In genomic region chr5:143288378-143288911, GRCm38 (mm10) we compare ENCODE assay signal across 10 mouse cellular contexts. TPM values are rescaled to one million over a fixed set of nuclear protein-coding genes. Genes with fewer than 3 reads are reported as not detected.
DNase-seq lines count a peak whose midpoint lies in the region; ATAC-seq and TF ChIP-seq lines count a peak whose summit lies in the region.
"Had no signal": no experiment of that assay in that cellular context is flagged by ENCODE, and none has a peak within 500 bp of the region (broad histone marks: within the 10 kb centered on the region; RNA-seq: fewer than 3 reads in every experiment).

No protein-coding gene starts in this region.

- H3K4me3 ChIP-seq in heart, embryonic 14.5 days (ENCODE audit: control insufficient read depth in 1 of 2, insufficient read depth in 1 of 2, low read depth in 1 of 2, low read length in 2 of 2) = peak overlapping the region; percentile 33 to 36; a peak in 3 of 4 replicates
- H3K4me3 ChIP-seq in heart, adult 2 months = no peak overlapping the region; the same call in 1 of the 2 replicates
- H3K4me3 ChIP-seq in embryonic facial prominence, embryonic 11.5 days (ENCODE audit: low read depth, low read length) = peak overlapping the region; percentile 27; the same call in 1 of the 2 replicates
- H3K4me3 ChIP-seq in intestine, embryonic 15.5 days (replicated peaks) = peak overlapping the region; percentile 31
- peak overlapping the region; percentile 27 for H3K4me3 ChIP-seq in midbrain, embryonic 13.5 days (replicated peaks)

- no peak for TF ChIP-seq EP300 in heart, adult 2 months (IDR thresholded peaks at IDR 0.05; ENCODE audit: insufficient read depth, low read depth, low read length)

- peak overlapping the region; percentile 69 for H3K4me2 ChIP-seq in heart, embryonic 14.5 days (ENCODE audit: low read length)
- peak overlapping the region; percentile 62 for H3K4me2 ChIP-seq in embryonic facial prominence, embryonic 11.5 days (ENCODE audit: low read depth, low read length)
- peak overlapping the region; percentile 72 for H3K4me2 ChIP-seq in intestine, embryonic 15.5 days (replicated peaks)
- H3K4me2 ChIP-seq in midbrain, embryonic 13.5 days (replicated peaks) = peak overlapping the region; percentile 50

- H3K27ac ChIP-seq in heart, embryonic 14.5 days (replicated peaks in 1 of 2; ENCODE audit: control insufficient read depth in 1 of 2, insufficient read depth in 1 of 2, low read depth in 2 of 2, low read length in 2 of 2) = no peak overlapping the region
- no peak overlapping the region for H3K27ac ChIP-seq in heart, adult 2 months
- no peak overlapping the region for H3K27ac ChIP-seq in embryonic facial prominence, embryonic 11.5 days (replicated peaks; ENCODE audit: low read depth, low read length)
- H3K27ac ChIP-seq in intestine, embryonic 15.5 days = no peak overlapping the region
- no peak overlapping the region for H3K27ac ChIP-seq in midbrain, embryonic 13.5 days

- H3K36me3 ChIP-seq in heart, embryonic 14.5 days (ENCODE audit: control insufficient read depth, insufficient read depth, low read length) = no peaks in the 10 kb centered on the region
- no peaks in the 10 kb centered on the region for H3K36me3 ChIP-seq in heart, adult 2 months (ENCODE audit: control insufficient read depth, insufficient read depth, low read length)
- H3K36me3 ChIP-seq in embryonic facial prominence, embryonic 11.5 days (replicated peaks; ENCODE audit: control insufficient read depth, insufficient read depth, low read depth, low read length) = no peaks in the 10 kb centered on the region
- H3K36me3 ChIP-seq in intestine, embryonic 15.5 days = no peaks in the 10 kb centered on the region
- no peaks in the 10 kb centered on the region; the same call in 1 of the 2 replicates for H3K36me3 ChIP-seq in midbrain, embryonic 13.5 days

- DNase-seq in heart, adult 2 months = no peak
- no peak for DNase-seq in embryonic facial prominence, embryonic 11.5 days (ENCODE audit: low spot score)
- no peak for DNase-seq in urinary bladder, adult 2 months (ENCODE audit: low spot score)
- no peak for DNase-seq in adrenal gland, adult (ENCODE audit: inconsistent age in 2 of 2, low spot score in 1 of 2)
- no peak for DNase-seq in spleen, adult 18-20 months

- ATAC-seq in heart, embryonic 14.5 days (ENCODE audit: insufficient number of reproducible peaks, insufficient read depth, low FRiP score, low read depth) = no peak
- no peak for ATAC-seq in embryonic facial prominence, embryonic 11.5 days (replicated peaks; ENCODE audit: insufficient number of reproducible peaks, low FRiP score, low TSS enrichment, low read depth)
- ATAC-seq in intestine, embryonic 15.5 days = no peak
- no peak for ATAC-seq in midbrain, embryonic 13.5 days

- intact Hi-C loops in heart, adult 2 months (cut with DNase I) = no loop called here

- H3K79me2 ChIP-seq in heart, adult 2 months (replicated peaks; ENCODE audit: control insufficient read depth, insufficient read depth, low read length) = no peaks in the 10 kb centered on the region

- H3K9me3 ChIP-seq in heart, embryonic 14.5 days (ENCODE audit: control insufficient read depth, low read length) = no peaks in the 10 kb centered on the region
- no peaks in the 10 kb centered on the region for H3K9me3 ChIP-seq in embryonic facial prominence, embryonic 11.5 days (replicated peaks; ENCODE audit: control insufficient read depth, low read length)
- no peaks in the 10 kb centered on the region for H3K9me3 ChIP-seq in intestine, embryonic 15.5 days
- H3K9me3 ChIP-seq in midbrain, embryonic 13.5 days = no peaks in the 10 kb centered on the region

- H3K27me3 ChIP-seq in heart, embryonic 14.5 days (ENCODE audit: control insufficient read depth, insufficient read depth, low read length) = peaks cover 88% of the 10 kb centered on the region
- peaks cover 7% of the 10 kb centered on the region for H3K27me3 ChIP-seq in heart, adult 2 months (ENCODE audit: control insufficient read depth, insufficient read depth, low read length)
- peaks cover 50% of the 10 kb centered on the region for H3K27me3 ChIP-seq in embryonic facial prominence, embryonic 11.5 days (ENCODE audit: control insufficient read depth, insufficient read depth, low read length)
- H3K27me3 ChIP-seq in intestine, embryonic 15.5 days (replicated peaks) = peaks cover 75% of the 10 kb centered on the region
- H3K27me3 ChIP-seq in midbrain, embryonic 13.5 days = peaks cover 80% of the 10 kb centered on the region
- H3K27me3 ChIP-seq: CH12.LX had no signal

- H3K4me1 ChIP-seq in heart, embryonic 14.5 days (ENCODE audit: control insufficient read depth in 2 of 2, insufficient read depth in 2 of 2, low read length in 2 of 2) = peaks cover under 1 to 19% of the 10 kb centered on the region in 2 experiments; a peak in 3 of 4 replicates
- no peaks in the 10 kb centered on the region for H3K4me1 ChIP-seq in heart, adult 2 months (ENCODE audit: control insufficient read depth, insufficient read depth, low read length)
- H3K4me1 ChIP-seq in embryonic facial prominence, embryonic 11.5 days (ENCODE audit: control insufficient read depth, insufficient read depth, low read length) = peaks cover 2% of the 10 kb centered on the region; the same call in 1 of the 2 replicates
- peaks cover 20% of the 10 kb centered on the region for H3K4me1 ChIP-seq in intestine, embryonic 15.5 days (replicated peaks)
- peaks cover 18% of the 10 kb centered on the region for H3K4me1 ChIP-seq in midbrain, embryonic 13.5 days (replicated peaks)

- WGBS in heart, embryonic 14.5 days = 11% methylated on average over 8 of the region's 9 CpGs
- 27% methylated on average over 9 of the region's 9 CpGs for WGBS in heart, adult 2 months
- WGBS in embryonic facial prominence, embryonic 11.5 days = 8% methylated on average over 9 of the region's 9 CpGs
- WGBS in intestine, embryonic 15.5 days = 18% methylated on average over 9 of the region's 9 CpGs
- 12% methylated on average over 9 of the region's 9 CpGs for WGBS in midbrain, embryonic 13.5 days

- no peak for TF ChIP-seq POLR2A in heart, adult 2 months (IDR thresholded peaks at IDR 0.05; ENCODE audit: insufficient read depth, low read depth, low read length)

- H3K9ac ChIP-seq in heart, embryonic 14.5 days (ENCODE audit: low read length) = no peak overlapping the region
- H3K9ac ChIP-seq in heart, adult 2 months (ENCODE audit: low read depth, low read length) = no peak overlapping the region
- H3K9ac ChIP-seq in embryonic facial prominence, embryonic 11.5 days (replicated peaks; ENCODE audit: low read length) = peak overlapping the region; percentile 34; the same call in 1 of the 2 replicates
- H3K9ac ChIP-seq in intestine, embryonic 15.5 days = no peak overlapping the region
- H3K9ac ChIP-seq in midbrain, embryonic 13.5 days (replicated peaks) = peak overlapping the region; percentile 51; the same call in 1 of the 2 replicates

- TF ChIP-seq CTCF in heart, adult 2 months (IDR thresholded peaks at IDR 0.05) = no peak

RNA-seq across cellular contexts. Expression of gene Zfp853, which starts 5.0 kb away (rescaled TPM):
- polyA plus RNA-seq in heart, embryonic 14.5 days (2014; fragmentation: Nextera tagmentation; extraction: Ambion mirVana) = 0.07 TPM in 1 of 2 replicates, not detected in the other
- under 1 TPM; 0.13 to 0.14 TPM for total RNA-seq in heart, adult 2 months (2021)
- 0.35 and 0.39 TPM in 2 replicates for polyA plus RNA-seq in heart, adult 2 months (2012; rRNA removed)
- polyA plus RNA-seq in embryonic facial prominence, embryonic 11.5 days (2014; fragmentation: Nextera tagmentation; extraction: Ambion mirVana) = not detected in 2 replicates
- 0.05 and 0.06 TPM in 2 replicates for polyA plus RNA-seq in intestine, embryonic 15.5 days (2015; fragmentation: Nextera tagmentation; extraction: Ambion mirVana)
- 0.05 and 0.06 TPM in 2 replicates for polyA plus RNA-seq in midbrain, embryonic 13.5 days (2015; fragmentation: Nextera tagmentation; extraction: Ambion mirVana)
- 0.43 and 0.49 TPM in 2 replicates for polyA plus RNA-seq in urinary bladder, adult 2 months (2012; rRNA removed)
- total RNA-seq: CH12.LX; gastrocnemius, adult 8-10 months had no signal

RNA-seq across cellular contexts. Expression of gene Zfp316, which starts 18.6 kb away (rescaled TPM):
- polyA plus RNA-seq in heart, embryonic 14.5 days (2014; fragmentation: Nextera tagmentation; extraction: Ambion mirVana) = 1.1 and 1.6 TPM in 2 replicates
- total RNA-seq in heart, adult 2 months (2021) = 1 to 10 TPM; 4.5 to 5.4 TPM
- polyA plus RNA-seq in heart, adult 2 months (2012; rRNA removed) = 3.0 and 3.6 TPM in 2 replicates
- 2.1 and 2.2 TPM in 2 replicates for polyA plus RNA-seq in embryonic facial prominence, embryonic 11.5 days (2014; fragmentation: Nextera tagmentation; extraction: Ambion mirVana)
- polyA plus RNA-seq in intestine, embryonic 15.5 days (2015; fragmentation: Nextera tagmentation; extraction: Ambion mirVana) = 2.2 and 2.4 TPM in 2 replicates
- polyA plus RNA-seq in midbrain, embryonic 13.5 days (2015; fragmentation: Nextera tagmentation; extraction: Ambion mirVana) = 8.2 and 12.1 TPM in 2 replicates
- 3.2 and 5.9 TPM in 2 replicates for polyA plus RNA-seq in urinary bladder, adult 2 months (2012; rRNA removed)

RNA-seq across cellular contexts. Expression of gene E130309D02Rik, which starts 26.7 kb away (rescaled TPM):
- polyA plus RNA-seq in heart, embryonic 14.5 days (2014; fragmentation: Nextera tagmentation; extraction: Ambion mirVana) = 17.7 and 18.4 TPM in 2 replicates
- total RNA-seq in heart, adult 2 months (2021) = 10 to 100 TPM; 16.9 to 17.5 TPM
- 13.1 and 13.3 TPM in 2 replicates for polyA plus RNA-seq in heart, adult 2 months (2012; rRNA removed)
- polyA plus RNA-seq in embryonic facial prominence, embryonic 11.5 days (2014; fragmentation: Nextera tagmentation; extraction: Ambion mirVana) = 35.5 and 41.1 TPM in 2 replicates
- 33.9 and 35.6 TPM in 2 replicates for polyA plus RNA-seq in intestine, embryonic 15.5 days (2015; fragmentation: Nextera tagmentation; extraction: Ambion mirVana)
- polyA plus RNA-seq in midbrain, embryonic 13.5 days (2015; fragmentation: Nextera tagmentation; extraction: Ambion mirVana) = 38.5 and 43.4 TPM in 2 replicates
- polyA plus RNA-seq in urinary bladder, adult 2 months (2012; rRNA removed) = 8.4 and 10.6 TPM in 2 replicates

RNA-seq across cellular contexts. Expression of gene Zdhhc4, which starts 40.6 kb away (rescaled TPM):
- polyA plus RNA-seq in heart, embryonic 14.5 days (2014; fragmentation: Nextera tagmentation; extraction: Ambion mirVana) = 58.7 and 60.1 TPM in 2 replicates
- total RNA-seq in heart, adult 2 months (2021) = 10 to 100 TPM; 26.6 to 26.7 TPM
- 48.4 and 49.7 TPM in 2 replicates for polyA plus RNA-seq in heart, adult 2 months (2012; rRNA removed)
- 76.3 and 77.3 TPM in 2 replicates for polyA plus RNA-seq in embryonic facial prominence, embryonic 11.5 days (2014; fragmentation: Nextera tagmentation; extraction: Ambion mirVana)
- 63.8 and 64.9 TPM in 2 replicates for polyA plus RNA-seq in intestine, embryonic 15.5 days (2015; fragmentation: Nextera tagmentation; extraction: Ambion mirVana)
- 77.1 and 83.8 TPM in 2 replicates for polyA plus RNA-seq in midbrain, embryonic 13.5 days (2015; fragmentation: Nextera tagmentation; extraction: Ambion mirVana)
- polyA plus RNA-seq in urinary bladder, adult 2 months (2012; rRNA removed) = 55.0 and 65.8 TPM in 2 replicates

RNA-seq across cellular contexts. Expression of gene Zfp12, which starts 53.5 kb away (rescaled TPM):
- 9.4 and 9.7 TPM in 2 replicates for polyA plus RNA-seq in heart, embryonic 14.5 days (2014; fragmentation: Nextera tagmentation; extraction: Ambion mirVana)
- total RNA-seq in heart, adult 2 months (2021) = 1 to 10 TPM; 7.9 to 8.2 TPM
- polyA plus RNA-seq in heart, adult 2 months (2012; rRNA removed) = 6.7 and 12.7 TPM in 2 replicates
- 20.6 and 21.4 TPM in 2 replicates for polyA plus RNA-seq in embryonic facial prominence, embryonic 11.5 days (2014; fragmentation: Nextera tagmentation; extraction: Ambion mirVana)
- 9.8 and 10.2 TPM in 2 replicates for polyA plus RNA-seq in intestine, embryonic 15.5 days (2015; fragmentation: Nextera tagmentation; extraction: Ambion mirVana)
- polyA plus RNA-seq in midbrain, embryonic 13.5 days (2015; fragmentation: Nextera tagmentation; extraction: Ambion mirVana) = 24.3 and 25.1 TPM in 2 replicates
- polyA plus RNA-seq in urinary bladder, adult 2 months (2012; rRNA removed) = 12.6 and 12.7 TPM in 2 replicates

Comparison
In these comparisons a context has a peak if more than half of its experiments do, and no peak if none do; other contexts are left out.
1. H3K9ac ChIP-seq: peak in embryonic facial prominence, embryonic 11.5 days (single experiment) and midbrain, embryonic 13.5 days (single experiment); none in heart, embryonic 14.5 days (single experiment), heart, adult 2 months (single experiment) and intestine, embryonic 15.5 days (single experiment).
2. Peak in every context shown above with its lines, with median percentiles within 50 percentile points of each other: H3K4me2 ChIP-seq.